Mouse (Mus musculus) right cerebral cortex, adult 18-20 months (tissue): ENCODE data around the gene Sgsm3.

Experiments
- DNase-seq: peaks from one replicate; pipeline ENCODE4 v3.0.0; 2022; ENCODE audit warnings: mixed read lengths

Sgsm3 gene

GRCm38 (mm10) chr15:80981176-80981575 lies 3.6 kb downstream of the Sgsm3 start:
- no peak for DNase-seq

GRCm38 (mm10) chr15:80983264-80983663 lies 5.7 kb downstream of the Sgsm3 start:
- no peak for DNase-seq

DNA sequence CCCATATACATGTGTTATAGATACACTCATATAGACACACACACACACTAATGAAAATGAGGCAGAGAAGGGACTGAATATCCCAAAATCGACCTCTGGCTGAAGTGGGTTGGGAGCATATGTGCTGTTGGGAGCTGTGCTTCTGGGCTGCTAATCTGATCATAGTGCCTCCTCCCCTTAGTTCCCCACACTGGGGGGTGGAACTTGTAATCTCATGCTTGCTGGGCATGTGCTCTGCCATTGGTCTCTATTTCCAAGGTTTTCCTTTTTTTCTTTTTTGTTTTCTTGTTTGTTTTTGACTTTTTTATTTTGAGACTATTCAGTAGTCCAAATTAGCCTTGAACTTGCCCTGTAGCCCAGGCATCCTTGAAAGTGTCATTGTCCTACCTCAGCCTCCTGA lies 10.8 kb downstream of the Sgsm3 start:
- no peak for DNase-seq

DNA sequence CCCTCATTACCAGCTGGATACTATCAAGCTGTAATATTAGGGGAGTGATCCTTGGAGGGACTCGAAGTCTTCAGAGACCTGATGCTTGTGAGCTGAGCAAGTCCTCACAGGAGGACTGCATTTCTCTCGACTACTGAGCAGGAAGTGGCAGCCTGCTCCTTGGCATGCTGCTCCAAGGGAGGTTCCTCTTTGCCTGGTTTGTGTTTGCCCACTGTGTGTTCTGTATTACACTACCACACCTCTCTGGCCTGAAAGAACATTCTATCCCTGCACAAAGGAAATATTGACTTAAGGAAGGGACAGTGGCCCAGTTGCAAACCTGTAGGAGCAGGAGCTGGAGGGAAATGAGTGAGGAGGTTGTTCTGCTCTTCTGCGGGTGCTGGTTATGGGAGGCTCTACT lies 12.1 kb downstream of the Sgsm3 start:
- DNase-seq: no peak

- DNase-seq: no peak
Measured at GRCm38 (mm10) chr15:80994959-80995358, 17.4 kb downstream of the Sgsm3 start.

- DNase-seq: no peak
Measured at GRCm38 (mm10) chr15:80996090-80996835, 18.7 kb downstream of the Sgsm3 start.

- no peak for DNase-seq
Measured at GRCm38 (mm10) chr15:80997077-80997476, 19.5 kb downstream of the Sgsm3 start.

DNA sequence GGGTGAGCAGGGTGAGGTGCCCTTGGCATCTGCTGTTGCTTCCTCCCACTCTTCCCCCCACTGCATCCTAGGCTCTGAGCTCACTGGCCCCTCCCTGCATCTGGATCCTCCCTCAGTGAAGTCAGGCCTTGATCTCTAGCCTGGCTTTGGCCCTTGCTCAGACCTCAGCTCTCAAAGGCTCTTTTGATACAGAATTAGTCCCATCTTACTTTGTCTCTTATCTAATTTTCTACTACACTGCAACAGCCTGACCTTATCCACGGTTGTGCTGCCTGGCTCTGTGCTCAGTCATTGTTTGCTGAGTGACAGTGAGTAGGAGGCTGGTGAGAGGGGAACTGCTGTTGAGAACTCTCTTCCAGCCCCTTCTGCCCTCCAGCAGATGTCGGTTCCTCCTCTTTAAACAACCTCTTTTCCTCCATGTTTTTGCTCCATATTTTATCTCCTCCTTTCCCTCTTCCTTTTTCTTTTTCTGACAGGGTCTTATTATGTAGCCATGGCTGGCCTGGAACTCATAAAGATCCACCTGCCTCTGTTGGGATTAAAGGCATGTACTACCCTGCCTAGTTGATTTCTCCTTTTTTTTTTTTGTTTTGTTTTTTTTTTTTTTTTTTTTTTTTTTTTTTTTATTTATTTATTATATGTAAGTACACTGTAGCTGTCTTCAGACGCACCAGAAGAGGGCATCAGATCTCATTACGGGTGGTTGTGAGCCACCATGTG lies 23.0 kb downstream of the Sgsm3 start:
- no peak for DNase-seq

DNA sequence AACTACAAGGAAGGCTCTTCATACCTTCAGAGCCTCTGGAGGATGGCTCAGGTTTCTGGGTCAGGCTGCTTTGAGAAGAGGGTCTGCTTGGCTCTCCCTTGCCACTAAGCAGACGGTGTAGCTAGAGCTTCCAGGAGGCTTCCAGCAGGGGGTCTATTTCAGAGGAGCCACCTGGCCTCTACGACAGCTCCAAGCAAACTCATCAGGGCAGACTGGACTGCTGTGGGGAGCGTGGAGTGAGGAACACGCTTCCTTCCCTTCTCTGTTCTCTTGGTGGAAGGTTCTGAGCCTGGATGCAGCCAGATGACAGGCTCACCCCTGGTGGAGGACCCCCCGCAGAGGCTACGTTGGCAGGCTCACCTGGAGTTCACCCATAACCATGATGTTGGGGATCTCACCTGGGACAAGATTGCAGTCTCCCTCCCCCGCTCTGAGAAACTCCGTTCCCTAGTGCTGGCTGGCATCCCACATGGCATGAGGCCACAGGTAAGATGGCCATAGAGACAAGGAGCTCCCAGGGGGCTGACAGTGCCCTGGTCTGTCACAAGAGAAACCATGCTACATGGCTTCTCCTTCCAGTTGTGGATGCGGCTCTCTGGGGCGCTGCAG lies 28.7 kb downstream of the Sgsm3 start:
- no peak for DNase-seq

GRCm38 (mm10) chr15:81007339-81007738 lies 29.8 kb downstream of the Sgsm3 start:
- DNase-seq: no peak

DNA sequence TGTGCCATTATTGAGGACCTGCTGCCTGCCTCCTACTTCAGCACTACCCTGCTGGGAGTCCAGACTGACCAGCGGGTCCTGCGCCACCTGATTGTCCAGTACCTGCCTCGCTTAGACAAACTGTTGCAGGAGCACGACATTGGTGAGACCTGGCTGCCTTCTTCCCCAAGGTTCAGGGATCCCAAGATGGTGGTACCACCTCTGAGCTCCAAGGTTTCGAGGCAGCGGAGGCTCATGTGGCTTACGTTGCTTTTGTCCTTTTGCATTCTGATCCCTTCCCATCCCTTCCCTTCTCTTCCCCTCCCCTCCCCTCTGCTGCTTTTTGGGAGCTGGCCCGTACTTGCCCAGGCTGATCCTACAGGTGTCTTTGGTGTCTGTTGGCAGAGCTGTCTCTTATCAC lies 30.3 kb downstream of the Sgsm3 start:
- DNase-seq: no peak

DNA sequence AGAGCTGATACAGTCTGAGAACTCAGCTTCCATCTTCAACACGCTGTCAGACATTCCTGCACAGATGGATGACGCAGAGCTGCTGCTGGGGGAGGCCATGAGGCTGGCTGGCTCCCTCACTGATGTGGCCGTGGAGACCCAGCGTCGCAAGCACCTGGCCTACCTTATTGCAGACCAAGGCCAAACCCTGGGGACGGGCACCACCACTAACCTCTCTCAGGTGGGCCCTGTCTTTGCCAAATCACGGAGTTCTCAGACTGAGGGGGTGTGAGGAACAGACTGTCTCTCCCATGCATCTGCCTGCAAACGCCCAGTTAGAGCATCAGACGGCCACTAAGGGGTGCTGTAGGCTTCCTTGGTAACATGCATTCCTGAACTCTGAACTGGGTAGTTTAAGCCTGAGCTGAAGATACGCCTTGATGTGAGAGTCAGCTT lies 31.1 kb downstream of the Sgsm3 start:
- DNase-seq: no peak

DNA sequence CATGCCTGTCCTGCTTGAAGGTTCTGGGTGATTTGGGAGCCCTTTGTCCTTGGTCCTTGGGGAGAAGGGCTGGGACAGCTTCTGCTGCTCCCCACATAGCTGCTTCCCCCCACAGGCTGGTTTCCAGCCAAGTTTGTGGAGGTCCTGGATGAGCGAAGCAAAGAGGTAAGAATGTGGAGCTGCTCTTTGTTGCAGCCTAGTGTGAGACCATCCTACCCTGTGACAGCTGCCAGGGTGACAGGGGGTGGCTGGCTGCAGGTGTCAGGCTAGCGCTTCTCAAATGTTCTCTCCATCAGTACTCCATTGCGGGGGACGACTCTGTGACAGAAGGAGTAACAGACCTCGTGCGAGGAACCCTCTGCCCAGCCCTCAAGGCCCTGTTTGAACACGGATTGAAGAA lies 32.5 kb downstream of the Sgsm3 start:
- no peak for DNase-seq

DNA sequence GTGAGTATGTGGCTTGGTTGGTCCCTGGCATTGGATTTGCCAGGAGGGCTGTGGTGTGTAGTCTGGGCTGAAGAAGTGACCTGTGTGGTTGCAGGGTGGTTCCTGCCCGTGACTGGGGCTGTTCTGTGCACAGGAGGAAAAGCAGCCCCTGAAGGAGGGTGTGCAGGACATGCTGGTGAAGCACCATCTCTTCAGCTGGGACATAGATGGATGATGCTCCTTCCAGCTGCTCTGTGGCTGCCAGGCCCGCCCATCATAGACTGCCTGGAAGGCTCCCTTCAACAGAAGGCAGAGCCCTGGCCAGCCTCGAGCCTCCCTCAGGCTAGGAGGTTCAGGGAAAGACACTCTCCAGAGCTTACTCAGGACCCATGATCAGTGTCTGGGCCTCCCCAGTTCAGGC lies 34.0 kb downstream of the Sgsm3 start:
- DNase-seq: no peak

GRCm38 (mm10) chr15:81012359-81012758 lies 34.8 kb downstream of the Sgsm3 start:
- no peak for DNase-seq

DNA sequence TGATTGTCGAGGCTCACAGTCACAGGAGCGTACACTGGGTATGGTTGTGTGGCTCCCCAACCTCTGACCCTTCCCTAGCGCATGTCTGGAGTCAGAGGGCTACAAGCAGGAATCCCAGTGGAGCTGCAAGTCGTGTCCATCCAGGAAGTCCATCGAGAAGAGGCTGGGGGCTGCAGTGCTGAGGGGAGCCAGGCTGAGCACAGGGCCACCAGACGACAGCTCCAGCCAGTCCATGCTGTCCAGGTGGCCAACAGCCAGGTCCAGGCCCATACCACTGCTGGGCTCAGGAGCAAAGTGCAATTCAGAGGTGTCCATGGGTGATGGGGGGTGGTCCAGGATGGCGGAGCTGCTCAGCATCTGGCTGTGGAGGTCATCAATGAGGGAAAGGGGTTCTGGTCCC lies 35.6 kb downstream of the Sgsm3 start:
- DNase-seq: no peak

GRCm38 (mm10) chr15:81015068-81015744 lies 37.6 kb downstream of the Sgsm3 start:
- DNase-seq: no peak

GRCm38 (mm10) chr15:81016488-81016887 lies 38.9 kb downstream of the Sgsm3 start:
- no peak for DNase-seq

DNA sequence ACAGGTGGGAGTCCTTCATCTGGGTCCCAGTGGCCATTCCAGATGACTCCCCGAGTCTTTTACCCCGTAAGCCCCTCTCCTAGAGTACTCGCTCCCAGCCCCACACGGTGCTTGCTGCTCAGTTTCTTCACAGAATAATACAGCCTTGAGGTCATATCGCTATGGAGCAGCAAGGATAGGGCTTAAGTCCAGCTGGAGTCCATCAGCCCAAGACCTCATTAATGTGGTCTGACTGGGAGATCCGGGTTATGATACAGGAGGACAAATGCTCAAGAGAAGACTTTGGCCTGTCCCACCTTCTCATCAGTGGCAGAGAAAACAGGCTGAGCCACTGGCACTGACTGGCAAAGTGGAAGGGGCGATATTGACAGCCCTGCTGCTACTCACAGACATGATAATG lies 39.7 kb downstream of the Sgsm3 start:
- DNase-seq: no peak

- no peak for DNase-seq
Measured at GRCm38 (mm10) chr15:81021377-81021776, 43.8 kb downstream of the Sgsm3 start.

- no peak for DNase-seq
Measured at GRCm38 (mm10) chr15:81022437-81022836, 44.9 kb downstream of the Sgsm3 start.

DNA sequence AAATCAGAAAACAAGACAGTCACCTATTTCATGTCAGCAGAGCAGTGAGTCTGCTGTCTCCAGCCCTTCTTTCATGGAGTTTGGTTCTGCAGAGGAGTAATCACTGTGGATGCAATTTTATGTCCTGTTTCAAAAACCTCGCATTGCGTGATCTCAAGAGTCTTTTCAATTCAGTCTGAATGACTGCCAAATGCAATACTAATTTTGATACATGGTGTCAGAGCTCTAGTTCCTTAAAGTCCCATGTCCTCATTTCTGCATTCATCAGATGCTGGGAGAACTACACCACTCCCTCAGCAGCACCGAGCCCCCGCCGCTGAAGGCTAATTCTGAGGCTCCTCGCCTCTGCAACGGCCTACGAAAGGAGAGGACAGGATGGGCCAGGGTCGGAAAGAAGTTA lies 46.3 kb downstream of the Sgsm3 start:
- DNase-seq: no peak

DNA sequence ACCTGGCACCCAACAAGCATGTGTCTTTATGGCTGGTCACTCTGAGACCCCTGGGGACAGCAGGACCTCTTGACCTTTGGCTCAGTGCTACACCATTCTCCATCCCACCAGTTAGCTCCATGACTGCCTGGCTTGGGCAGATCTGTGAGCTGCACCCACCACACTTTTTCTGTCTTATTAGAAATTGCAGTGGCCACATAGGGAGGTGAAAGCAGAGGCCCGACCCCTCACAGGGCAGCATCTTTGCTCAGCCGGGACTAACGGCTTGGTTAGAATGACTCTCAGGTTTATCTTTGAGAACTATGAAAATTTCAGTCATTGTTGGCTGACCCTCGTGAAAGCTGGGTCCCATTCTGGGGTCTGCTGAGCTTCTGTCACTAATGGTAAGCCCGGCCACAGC lies 49.3 kb downstream of the Sgsm3 start:
- DNase-seq: no peak
